Mouse (Mus musculus) testis, adult 2 months (tissue): ENCODE results near the gene Esr2. TPM values are rescaled to one million over a fixed set of nuclear protein-coding genes. Genes with fewer than 3 reads are reported as not detected.
"Not testable (repeated sequence)": the region's sequence is repeated elsewhere in the genome, so short reads cannot be mapped to it uniquely, and the experiment has no call there.

Experiments used
- H3K27ac ChIP-seq: fragments of 200-500 bp; 2 replicates; pipeline ENCODE4 v1.5.1; 2012; ENCODE audit warnings: low read depth, low read length; ENCODE audit not compliant: control insufficient read depth, insufficient read depth
- H3K27me3 ChIP-seq: fragments of 200-500 bp; 2 replicates; pipeline ENCODE4 v1.6.1; 2012; ENCODE audit warnings: mild to moderate bottlenecking, low read length, moderate library complexity; ENCODE audit not compliant: control insufficient read depth, insufficient read depth
- H3K36me3 ChIP-seq: fragments of 200-500 bp; 2 replicates; pipeline ENCODE4 v1.6.1; 2012; ENCODE audit warnings: mild to moderate bottlenecking, low read length; ENCODE audit not compliant: control insufficient read depth, insufficient read depth
- H3K4me1 ChIP-seq: fragments of 200-500 bp; 2 replicates; pipeline ENCODE4 v1.6.1; 2012; ENCODE audit warnings: low read length; ENCODE audit not compliant: control insufficient read depth, insufficient read depth
- H3K4me3 ChIP-seq: fragments of 200-500 bp; 2 replicates; pipeline ENCODE4 v1.5.1; 2012; ENCODE audit warnings: low read depth, mild to moderate bottlenecking, low read length, moderate library complexity, mixed read lengths; ENCODE audit not compliant: control insufficient read depth
- CTCF ChIP-seq: fragments of 200-500 bp; IDR thresholded peaks from 2 replicates; pipeline ENCODE4 v1.5.1; 2012; ENCODE audit warnings: low read depth, mild to moderate bottlenecking, inconsistent platforms, low read length, moderate library complexity; ENCODE audit not compliant: control insufficient read depth, insufficient read depth, insufficient replicate concordance
- POLR2A ChIP-seq: fragments of 200-500 bp; IDR thresholded peaks from 2 replicates; pipeline ENCODE4 v1.6.1; 2012; ENCODE audit warnings: low read depth, mild to moderate bottlenecking, inconsistent platforms, low read length, moderate library complexity; ENCODE audit not compliant: control insufficient read depth
- polyA plus RNA-seq: library from polyadenylated mRNA; depleted of rRNA; stranded (reverse); fragments of >200 nt; gene quantifications from 2 replicates; pipeline ENCODE4 v1.2.3, GENCODE M21; 2012

Esr2 gene
- polyA plus RNA-seq, 1 experiment: 0.19 TPM

- Histone ChIP-seq H3K4me1 (no peaks in the 10 kb centered on the region), H3K36me3 (no peaks in the 10 kb centered on the region), H3K27me3 (no peaks in the 10 kb centered on the region), H3K4me3 (no peak overlapping the region), H3K27ac (no peak overlapping the region)
- TF ChIP-seq POLR2A (no peak), CTCF (no peak)
Observed at GRCm38 (mm10) chr12:76165641-76166040, 11.4 kb downstream of the Esr2 start.

- not testable (repeated sequence) for H3K27ac ChIP-seq, H3K27me3 ChIP-seq, H3K36me3 ChIP-seq, H3K4me1 ChIP-seq
- H3K4me3 ChIP-seq: peak overlapping the region; percentile 36
Observed at GRCm38 (mm10) chr12:76152389-76152788, 24.7 kb downstream of the Esr2 start.

GRCm38 (mm10) chr12:76136701-76137100 is 40.4 kb downstream of the Esr2 start:
- Histone ChIP-seq H3K27me3 (no peaks in the 10 kb centered on the region), H3K36me3 (no peaks in the 10 kb centered on the region), H3K27ac (no peak overlapping the region), H3K4me3 (no peak overlapping the region), H3K4me1 (no peaks in the 10 kb centered on the region)
- TF ChIP-seq POLR2A: no peak
- TF ChIP-seq CTCF: no peak

GRCm38 (mm10) chr12:76133081-76133480 is 44.0 kb downstream of the Esr2 start:
- not testable (repeated sequence) for H3K27me3 ChIP-seq, H3K4me1 ChIP-seq, H3K27ac ChIP-seq, H3K4me3 ChIP-seq, H3K36me3 ChIP-seq

GRCm38 (mm10) chr12:76132591-76132990 is 44.5 kb downstream of the Esr2 start:
- Histone ChIP-seq H3K4me1 (no peaks in the 10 kb centered on the region), H3K27ac (no peak overlapping the region), H3K4me3 (no peak overlapping the region), H3K27me3 (no peaks in the 10 kb centered on the region), H3K36me3 (no peaks in the 10 kb centered on the region)
- TF ChIP-seq POLR2A: no peak

- no peak overlapping the region for H3K4me3 ChIP-seq
- H3K27me3 ChIP-seq: no peaks in the 10 kb centered on the region
- no peak overlapping the region for H3K27ac ChIP-seq
- no peaks in the 10 kb centered on the region for H3K36me3 ChIP-seq
- no peak for TF ChIP-seq POLR2A
- TF ChIP-seq CTCF: no peak
- no peaks in the 10 kb centered on the region for H3K4me1 ChIP-seq
Observed at GRCm38 (mm10) chr12:76130891-76131290, 46.2 kb downstream of the Esr2 start.

- H3K4me3 ChIP-seq: no peak overlapping the region
- H3K27ac ChIP-seq: no peak overlapping the region
- no peaks in the 10 kb centered on the region for H3K4me1 ChIP-seq
- H3K27me3 ChIP-seq: no peaks in the 10 kb centered on the region
- TF ChIP-seq POLR2A (no peak), CTCF (peak; percentile 70; the same call in 1 of the 2 replicates)
- no peaks in the 10 kb centered on the region for H3K36me3 ChIP-seq
Observed at GRCm38 (mm10) chr12:76130281-76130680, 46.8 kb downstream of the Esr2 start.

- H3K36me3 ChIP-seq: no peaks in the 10 kb centered on the region
- H3K4me3 ChIP-seq: no peak overlapping the region
- no peaks in the 10 kb centered on the region for H3K27me3 ChIP-seq
- no peaks in the 10 kb centered on the region for H3K4me1 ChIP-seq
- no peak overlapping the region for H3K27ac ChIP-seq
- no peak for TF ChIP-seq POLR2A
- TF ChIP-seq CTCF: no peak
Observed at GRCm38 (mm10) chr12:76128831-76129230, 48.2 kb downstream of the Esr2 start.
